Mouse (Mus musculus) c-Kit-negative CD71-positive TER-119-positive erythroid progenitor cells, embryonic 14.5 days (primary cell): ENCODE measurements around the gene Cd24a.

ENCODE experiments used
- DNase-seq: peaks from one replicate; pipeline ENCODE4 v3.0.0-alpha.2; 2013; ENCODE audit warnings: low read depth, low spot score

The Cd24a gene

GRCm38 (mm10) chr10:43581260-43581659 is 3.2 kb downstream of the Cd24a start:
- no peak for DNase-seq

DNA sequence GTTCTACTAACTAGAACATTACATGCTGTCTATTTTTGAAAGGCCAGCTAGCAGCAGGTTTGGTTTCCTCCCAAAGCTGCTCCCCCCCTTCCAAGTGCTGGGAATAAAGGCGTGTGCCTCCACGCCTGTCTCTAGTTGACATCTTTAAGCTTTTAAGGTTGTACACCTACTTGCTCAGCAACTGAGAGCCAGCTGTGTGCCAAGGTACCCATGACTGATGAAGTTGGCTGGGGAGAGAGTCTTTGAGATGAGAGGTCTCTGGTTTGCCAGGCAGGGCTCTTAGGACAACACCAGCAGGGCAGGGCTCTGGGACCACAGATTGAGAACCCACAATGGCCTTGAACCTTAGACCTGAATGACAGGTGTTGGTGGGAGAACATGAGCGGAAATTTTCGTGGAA is 6.5 kb downstream of the Cd24a start:
- DNase-seq = no peak

GRCm38 (mm10) chr10:43588470-43589177 is 10.5 kb downstream of the Cd24a start:
- no peak for DNase-seq

DNA sequence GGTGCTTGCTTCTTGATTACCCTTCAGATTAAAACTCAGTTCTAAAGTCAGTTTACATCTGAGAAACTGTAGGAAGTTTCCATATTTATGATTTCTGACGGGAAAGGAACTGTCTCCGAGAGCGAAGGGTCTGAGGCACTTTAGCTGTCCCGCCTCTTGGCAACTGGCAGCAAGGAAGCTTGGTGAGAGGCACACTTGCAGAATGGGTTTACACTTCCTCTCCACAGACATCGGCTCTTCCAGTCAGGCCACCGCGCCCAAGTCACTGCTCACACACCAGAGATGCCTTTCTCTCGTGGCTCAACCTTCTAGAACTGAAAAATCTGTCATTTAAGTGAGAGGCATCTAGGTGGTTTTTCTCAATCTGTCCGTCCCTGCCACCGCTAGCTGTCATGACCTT is 13.4 kb downstream of the Cd24a start:
- no peak for DNase-seq

- no peak for DNase-seq
Observed at GRCm38 (mm10) chr10:43593182-43593581, 15.1 kb downstream of the Cd24a start.

DNA sequence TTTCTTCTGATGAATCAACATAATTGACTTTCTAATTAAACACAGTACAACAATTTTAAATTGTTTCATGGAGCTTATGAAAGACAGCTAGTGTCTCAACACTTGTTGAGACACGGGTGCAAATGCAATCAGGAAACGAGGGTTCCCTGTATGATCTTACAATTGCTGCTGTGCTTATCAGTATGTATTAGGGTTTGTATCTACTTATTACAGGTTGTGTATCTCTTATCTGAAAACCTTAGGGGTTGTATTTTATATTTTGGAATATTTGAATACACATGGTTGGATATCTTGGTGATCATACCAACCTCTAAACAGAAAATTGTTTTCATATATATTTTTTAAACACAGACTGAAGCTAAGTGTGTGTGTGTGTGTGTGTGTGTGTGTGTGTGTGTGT is 16.1 kb downstream of the Cd24a start:
- no peak for DNase-seq

GRCm38 (mm10) chr10:43594894-43595293 is 16.8 kb downstream of the Cd24a start:
- no peak for DNase-seq

DNA sequence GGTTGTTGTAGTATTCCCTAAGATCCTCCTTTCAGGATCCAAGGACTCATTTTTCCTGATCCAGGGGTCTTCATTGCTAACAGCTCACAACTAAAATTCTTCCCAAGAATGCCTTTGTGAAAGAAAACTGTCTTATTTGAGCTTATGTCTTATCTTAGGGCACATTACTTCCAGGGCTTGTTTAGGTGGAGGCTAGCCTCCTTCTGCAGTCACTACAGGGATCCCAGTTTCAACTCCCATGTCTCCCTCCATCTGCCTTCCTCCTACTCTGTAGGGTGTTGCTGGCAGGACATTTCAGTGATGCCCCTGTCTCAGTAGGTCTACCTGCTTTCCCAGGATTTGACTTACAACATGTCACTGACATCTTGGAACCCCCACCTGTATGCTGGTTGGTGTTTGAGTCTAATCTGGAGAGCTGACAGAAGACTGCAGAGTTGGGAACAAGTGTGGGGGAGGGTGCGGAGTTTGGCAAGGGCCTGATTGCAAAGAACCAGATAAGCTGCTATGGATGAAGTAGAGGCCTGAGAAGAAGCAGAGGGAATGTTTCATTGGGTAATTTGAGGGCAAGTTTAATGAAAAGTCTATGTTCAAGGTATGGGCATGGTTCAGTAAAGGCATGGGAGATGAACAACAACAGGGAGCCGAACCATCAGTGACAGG is 20.1 kb downstream of the Cd24a start:
- DNase-seq = no peak

- no peak for DNase-seq
Observed at GRCm38 (mm10) chr10:43601039-43601438, 23.0 kb downstream of the Cd24a start.

- DNase-seq = no peak
Observed at GRCm38 (mm10) chr10:43601511-43602396, 23.7 kb downstream of the Cd24a start.

DNA sequence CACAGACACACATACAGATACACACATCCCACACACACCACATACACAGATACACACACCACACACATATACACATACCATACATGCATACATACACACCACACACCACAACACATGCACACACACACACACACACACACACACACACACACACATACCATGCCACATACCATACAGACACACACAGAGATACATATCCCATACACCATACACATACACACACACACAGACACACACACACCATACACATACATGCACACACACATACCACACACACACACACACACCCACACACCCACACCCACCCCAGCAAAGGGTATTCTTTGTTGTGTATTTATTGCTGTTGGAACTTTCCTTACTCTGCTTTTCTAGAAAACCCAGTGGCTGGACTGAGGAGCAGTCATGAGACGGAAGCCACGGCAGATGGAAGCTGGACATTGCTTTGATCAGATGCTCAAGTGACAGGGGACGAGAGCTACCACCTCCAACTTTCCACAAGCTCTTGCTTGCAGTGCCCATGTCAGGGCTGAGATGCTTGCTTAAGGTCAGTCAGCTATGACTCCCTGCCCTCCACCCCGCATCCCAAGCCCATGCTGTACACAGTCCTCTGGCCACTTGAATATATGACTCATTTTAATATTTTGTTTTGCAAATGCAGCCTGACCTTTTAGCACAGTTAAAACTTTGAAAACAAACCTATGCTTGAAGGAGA is 26.0 kb downstream of the Cd24a start:
- DNase-seq = no peak

- DNase-seq = no peak
Observed at GRCm38 (mm10) chr10:43604687-43605250, 26.7 kb downstream of the Cd24a start.

DNA sequence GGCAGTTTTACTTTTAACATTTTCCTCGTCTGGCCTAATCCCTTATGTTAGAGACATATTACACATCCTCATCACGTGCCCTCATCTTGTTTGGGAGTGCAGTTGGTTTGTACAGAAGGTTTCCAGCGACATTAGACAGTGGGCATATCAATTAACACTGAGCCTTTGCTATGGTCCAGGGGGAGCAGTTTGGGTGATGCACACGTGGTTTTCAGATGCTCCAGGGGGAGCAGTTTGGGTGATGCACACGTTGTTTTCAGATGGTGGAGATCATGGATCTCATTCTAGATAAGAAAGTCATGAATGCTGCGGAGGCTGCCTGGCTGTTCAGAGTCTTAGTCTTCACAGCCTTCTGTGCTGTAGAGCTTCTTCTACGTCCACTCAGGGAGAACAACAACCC is 27.8 kb downstream of the Cd24a start:
- DNase-seq = no peak

DNA sequence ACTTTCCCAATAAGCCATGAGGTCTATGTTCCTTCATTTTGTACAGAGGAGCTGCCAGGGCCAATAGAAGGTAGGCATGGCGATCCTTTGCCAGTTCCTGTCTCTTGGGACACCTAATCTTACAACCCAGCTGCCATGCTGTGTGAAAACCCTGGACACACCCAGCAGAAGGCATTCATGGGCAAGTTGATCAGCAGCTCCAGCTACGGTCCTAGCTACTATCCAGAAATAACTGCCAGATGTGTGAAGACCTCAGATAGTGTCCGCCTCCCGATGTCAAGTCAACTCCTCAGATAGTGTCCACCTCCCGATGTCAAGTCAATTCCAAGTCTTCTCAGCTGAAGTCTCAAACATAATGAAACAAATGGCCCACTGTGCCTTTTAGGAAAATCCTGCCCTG is 31.4 kb downstream of the Cd24a start:
- peak; percentile 93 for DNase-seq

DNA sequence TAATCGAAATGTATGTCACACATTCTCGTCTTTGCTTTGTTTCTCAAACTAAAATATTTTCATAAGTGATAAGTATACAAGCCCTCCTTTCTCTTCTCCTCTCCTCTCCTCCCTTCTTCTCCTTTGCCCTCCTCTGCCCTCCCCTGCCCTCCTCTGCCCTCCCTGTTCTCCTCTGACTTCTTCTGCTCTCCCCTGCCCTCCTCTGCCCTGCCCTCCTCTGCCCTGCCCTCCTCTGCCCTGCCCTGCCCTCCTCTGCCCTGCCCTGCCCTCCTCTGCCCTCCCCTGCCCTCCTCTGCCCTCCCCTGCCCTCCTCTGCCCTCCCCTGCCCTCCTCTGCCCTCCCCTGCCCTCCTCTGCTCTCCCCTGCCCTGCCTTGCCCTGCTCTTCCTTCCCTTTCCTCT is 31.9 kb downstream of the Cd24a start:
- DNase-seq = no peak

GRCm38 (mm10) chr10:43611081-43611480 is 33.0 kb downstream of the Cd24a start:
- DNase-seq = peak; percentile 79

DNA sequence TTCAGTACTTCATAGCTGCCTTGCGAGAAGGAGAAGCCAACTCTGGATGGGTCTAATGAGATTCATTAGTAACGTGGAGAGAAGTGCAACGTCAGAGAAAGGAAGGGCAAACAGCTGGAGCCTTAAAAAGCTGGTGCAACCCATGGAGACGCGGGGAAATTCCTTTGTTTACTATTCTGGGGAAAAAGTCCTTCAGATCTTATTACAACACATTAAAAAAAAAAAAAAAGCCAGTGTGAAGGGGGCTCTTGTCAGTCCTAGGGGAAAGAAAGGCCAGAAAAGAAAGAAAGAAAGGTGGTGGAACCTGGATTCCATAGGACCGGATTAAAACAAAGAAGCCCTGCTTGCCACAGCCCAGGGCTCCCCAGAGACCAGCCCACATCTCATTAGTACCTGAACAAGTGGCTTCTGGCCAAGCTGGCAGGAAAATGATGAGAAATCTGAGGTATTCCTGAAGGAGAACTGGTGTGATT is 41.0 kb downstream of the Cd24a start:
- DNase-seq = no peak

GRCm38 (mm10) chr10:43619939-43620338 is 41.9 kb downstream of the Cd24a start:
- no peak for DNase-seq

- DNase-seq = no peak
Observed at GRCm38 (mm10) chr10:43623510-43623909, 45.4 kb downstream of the Cd24a start.

DNA sequence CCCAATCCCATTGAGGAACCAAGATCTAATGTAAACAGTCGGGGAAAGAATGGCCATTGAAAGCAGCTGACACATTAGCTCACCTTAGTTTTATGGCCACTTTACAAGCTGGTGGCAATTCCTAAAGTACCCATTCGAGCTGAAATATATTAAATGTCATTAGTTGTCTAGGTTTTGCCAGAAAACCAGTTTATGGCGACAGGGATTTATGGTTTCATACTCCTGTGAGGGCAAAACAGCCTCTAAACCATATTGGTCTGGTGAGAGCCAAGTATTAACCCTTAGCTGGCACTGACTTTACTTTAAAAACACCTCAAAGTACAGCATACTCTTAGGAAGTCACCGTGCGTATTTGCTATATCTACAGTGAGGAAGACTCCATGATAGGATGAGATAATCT is 46.3 kb downstream of the Cd24a start:
- no peak for DNase-seq

- DNase-seq = no peak
Observed at GRCm38 (mm10) chr10:43624791-43625398, 46.8 kb downstream of the Cd24a start.
